Mouse (Mus musculus): ENCODE results near the gene Sumf1.
A peak's percentile ranks its signal among the peaks of the same experiment; 100 is the strongest.

Gene Sumf1

DNA sequence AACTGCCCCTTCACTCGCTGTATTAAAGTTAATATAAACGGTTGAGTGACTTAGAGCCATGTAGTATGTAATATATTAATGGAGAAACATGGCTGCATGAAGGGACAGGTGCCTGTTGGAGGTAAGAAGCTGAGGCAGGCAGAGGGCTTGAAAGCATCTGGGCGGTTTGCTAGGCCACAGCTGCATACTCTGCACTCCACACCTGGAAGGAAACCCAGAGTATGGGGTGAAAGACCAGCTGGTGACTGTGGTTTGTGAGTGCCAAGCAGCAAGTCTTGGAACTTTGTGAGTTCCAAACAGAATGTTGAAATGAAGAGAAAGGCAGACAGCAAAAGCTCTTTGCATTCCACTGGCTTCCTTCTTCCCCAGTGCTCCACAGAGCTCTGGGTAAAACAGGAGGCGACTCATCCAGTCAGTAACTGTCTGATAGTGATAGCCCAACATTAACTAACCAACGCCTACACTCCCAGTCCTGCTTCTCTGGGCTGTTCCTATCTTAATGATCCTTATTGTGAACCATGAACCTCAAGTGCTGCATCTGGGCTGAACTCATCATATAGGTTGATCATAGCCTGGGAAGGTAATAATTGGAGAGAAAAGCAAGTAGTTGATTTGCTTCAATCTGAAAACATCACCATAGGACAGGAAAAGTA lies 21.7 kb upstream of the Sumf1 start:
- DNase-seq (ENCODE audit: low spot score), result no peak

- no peak for DNase-seq (ENCODE audit: low spot score)
These were observed 20.8 kb upstream of the Sumf1 start for GRCm38 (mm10) chr6:108206145-108206544.

- no peak for DNase-seq (ENCODE audit: low spot score)
These were observed 18.9 kb upstream of the Sumf1 start for GRCm38 (mm10) chr6:108204322-108204721.

GRCm38 (mm10) chr6:108198286-108198685 lies 12.9 kb upstream of the Sumf1 start:
- no peak for DNase-seq (ENCODE audit: low spot score)

GRCm38 (mm10) chr6:108197117-108197516 lies 11.7 kb upstream of the Sumf1 start:
- no peak for DNase-seq (ENCODE audit: low spot score)

DNA sequence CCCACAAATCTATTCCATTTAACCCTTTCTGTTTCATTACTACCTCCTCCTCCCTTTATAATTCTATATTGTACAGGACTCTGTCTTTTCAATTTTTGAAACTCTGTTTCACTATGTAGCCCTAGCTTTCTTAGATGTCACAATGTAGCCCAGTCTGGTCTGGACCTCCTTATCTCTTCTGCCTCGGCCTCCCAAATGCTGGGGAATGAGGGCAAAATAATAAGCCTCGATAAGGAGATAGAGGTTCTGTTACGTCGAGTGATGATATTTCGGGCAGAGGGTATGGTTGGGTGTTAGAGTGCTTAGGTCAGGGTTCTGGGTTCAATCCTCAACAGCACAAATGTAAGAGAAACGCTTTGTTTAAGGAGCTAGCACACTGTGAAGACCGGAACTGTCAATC lies 11.3 kb upstream of the Sumf1 start:
- no peak for DNase-seq (ENCODE audit: low spot score)

DNA sequence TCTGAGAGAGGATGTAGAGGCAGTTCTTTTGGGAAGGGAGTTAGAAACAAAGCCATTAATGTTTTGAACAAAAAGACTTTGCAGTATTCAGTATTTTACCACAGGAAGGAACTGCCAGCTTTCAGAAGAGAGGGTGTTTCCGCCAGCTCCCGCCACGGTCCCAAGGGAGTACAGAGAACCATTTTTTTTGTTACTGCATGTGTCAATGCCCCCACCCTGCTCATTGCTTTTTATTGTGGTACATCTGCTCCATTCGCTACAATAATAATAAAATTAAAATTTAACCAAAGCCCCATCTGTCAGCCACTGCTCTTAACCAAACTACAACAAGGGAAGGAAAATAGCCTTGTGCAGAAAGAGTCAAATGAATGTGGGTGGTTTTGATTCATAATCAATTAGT lies 7.2 kb upstream of the Sumf1 start:
- no peak for DNase-seq (ENCODE audit: low spot score)

- no peak for DNase-seq (ENCODE audit: low spot score)
These were observed 5.3 kb upstream of the Sumf1 start for GRCm38 (mm10) chr6:108190690-108191089.

- DNase-seq (ENCODE audit: low spot score), result no peak
These were observed 265 bp upstream of the Sumf1 start for GRCm38 (mm10) chr6:108185685-108186009.

DNA sequence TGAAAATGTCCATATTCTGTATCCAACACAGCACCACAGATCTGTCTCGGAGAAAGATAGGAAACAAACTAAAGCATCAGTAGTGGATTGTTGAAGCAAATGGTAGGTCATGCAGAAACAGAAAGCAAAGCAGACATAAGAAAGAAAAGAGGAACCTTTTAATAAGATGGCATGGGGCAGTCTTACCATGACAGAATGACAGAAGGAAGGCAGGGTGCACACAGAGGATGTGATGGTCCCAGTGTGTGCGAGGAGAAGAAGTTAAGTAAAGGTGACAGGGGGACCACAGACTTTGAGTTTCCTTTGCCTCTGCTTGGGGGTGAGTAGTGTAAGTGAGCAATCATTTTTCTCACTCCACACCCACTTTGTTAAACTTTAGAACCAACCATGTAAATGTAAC lies 6.3 kb downstream of the Sumf1 start:
- no peak for DNase-seq (ENCODE audit: low spot score)

- no peak for DNase-seq (ENCODE audit: low spot score)
These were observed 11.2 kb downstream of the Sumf1 start for GRCm38 (mm10) chr6:108174181-108174580.

DNA sequence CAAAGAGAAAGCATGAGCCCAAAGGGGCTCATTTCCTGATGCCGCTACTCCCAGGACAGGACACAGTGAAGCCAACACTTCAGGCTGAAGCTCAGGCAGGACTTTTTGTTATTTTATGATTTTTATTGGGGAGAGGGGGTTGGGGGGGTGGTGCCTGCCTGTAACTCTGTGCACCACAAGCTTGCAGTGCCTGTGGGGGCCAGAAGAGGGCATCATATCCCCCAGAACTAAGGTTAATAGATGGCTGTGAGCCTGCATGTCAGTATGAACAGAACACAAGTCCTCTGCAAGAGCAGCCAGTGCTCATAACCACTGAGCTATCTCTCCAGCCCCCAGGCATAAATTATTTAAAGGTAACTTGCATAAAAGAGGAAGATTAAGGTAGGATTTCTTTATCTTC lies 13.2 kb downstream of the Sumf1 start:
- DNase-seq (ENCODE audit: low spot score), result no peak

DNA sequence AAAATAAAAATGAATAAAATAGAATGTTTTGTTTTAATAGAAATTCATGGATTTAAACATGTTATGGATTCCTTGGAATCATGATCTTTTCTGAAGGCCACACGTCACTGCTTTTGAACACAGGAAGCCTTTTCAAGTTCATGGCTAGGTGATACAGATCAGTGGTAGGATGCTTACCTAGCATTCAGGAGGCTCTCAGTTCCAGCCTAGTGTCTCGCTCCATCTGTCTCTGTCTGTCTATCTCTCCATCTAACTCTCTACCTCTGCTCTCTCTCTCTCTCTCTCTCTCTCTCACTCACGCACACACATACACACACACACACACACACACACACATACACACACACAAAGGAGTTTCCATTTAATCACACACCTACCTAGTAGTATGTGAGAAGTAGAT lies 15.9 kb downstream of the Sumf1 start:
- DNase-seq (ENCODE audit: low spot score), result no peak

DNA sequence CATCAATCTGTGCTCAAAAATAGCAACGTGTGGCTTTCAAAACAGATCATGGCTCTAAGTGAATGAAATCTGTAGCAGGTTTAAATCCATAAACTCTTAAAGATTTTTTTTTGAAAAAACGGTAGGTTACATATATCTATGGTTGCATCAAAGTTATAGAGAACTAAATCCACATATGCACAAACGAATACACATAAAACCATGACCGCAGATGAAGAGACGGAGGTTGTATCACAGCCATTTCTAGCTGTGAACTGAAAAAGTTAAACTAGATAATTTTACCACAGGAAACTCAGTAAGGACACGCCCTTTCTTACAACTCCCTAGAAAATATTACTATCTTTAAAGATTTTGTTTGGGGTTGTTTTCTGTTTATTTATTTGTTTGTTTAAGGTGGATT lies 16.7 kb downstream of the Sumf1 start:
- DNase-seq (ENCODE audit: low spot score), result no peak

- DNase-seq (ENCODE audit: low spot score), result no peak
These were observed 17.3 kb downstream of the Sumf1 start for GRCm38 (mm10) chr6:108167946-108168680.

- DNase-seq (ENCODE audit: low spot score), result no peak
These were observed 19.8 kb downstream of the Sumf1 start for GRCm38 (mm10) chr6:108165598-108165997.

- DNase-seq (ENCODE audit: low spot score), result no peak
These were observed 20.4 kb downstream of the Sumf1 start for GRCm38 (mm10) chr6:108164935-108165334.

DNA sequence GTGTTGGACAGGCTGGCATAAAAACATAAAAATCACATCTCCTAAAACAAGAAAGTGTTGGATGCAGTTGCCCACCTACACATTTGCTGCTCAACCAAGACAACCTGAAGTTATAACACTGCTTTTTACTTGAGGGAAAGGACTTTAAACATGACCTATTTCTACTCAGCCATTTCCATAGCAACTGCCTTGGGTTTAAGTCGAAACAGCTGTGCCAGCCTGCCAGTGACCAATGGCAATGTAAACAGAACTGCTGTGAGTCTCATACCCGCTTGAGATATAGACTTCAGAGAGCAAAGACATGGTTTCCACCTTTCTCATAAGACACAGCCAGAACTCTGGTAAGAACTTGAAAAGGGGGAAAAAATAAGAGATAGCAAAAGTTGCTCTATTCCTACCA lies 24.8 kb downstream of the Sumf1 start:
- no peak for DNase-seq (ENCODE audit: low spot score)

- DNase-seq (ENCODE audit: low spot score), result no peak
These were observed 28.5 kb downstream of the Sumf1 start for GRCm38 (mm10) chr6:108156881-108157280.

GRCm38 (mm10) chr6:108154243-108154642 lies 31.1 kb downstream of the Sumf1 start:
- DNase-seq (ENCODE audit: low spot score), result no peak

DNA sequence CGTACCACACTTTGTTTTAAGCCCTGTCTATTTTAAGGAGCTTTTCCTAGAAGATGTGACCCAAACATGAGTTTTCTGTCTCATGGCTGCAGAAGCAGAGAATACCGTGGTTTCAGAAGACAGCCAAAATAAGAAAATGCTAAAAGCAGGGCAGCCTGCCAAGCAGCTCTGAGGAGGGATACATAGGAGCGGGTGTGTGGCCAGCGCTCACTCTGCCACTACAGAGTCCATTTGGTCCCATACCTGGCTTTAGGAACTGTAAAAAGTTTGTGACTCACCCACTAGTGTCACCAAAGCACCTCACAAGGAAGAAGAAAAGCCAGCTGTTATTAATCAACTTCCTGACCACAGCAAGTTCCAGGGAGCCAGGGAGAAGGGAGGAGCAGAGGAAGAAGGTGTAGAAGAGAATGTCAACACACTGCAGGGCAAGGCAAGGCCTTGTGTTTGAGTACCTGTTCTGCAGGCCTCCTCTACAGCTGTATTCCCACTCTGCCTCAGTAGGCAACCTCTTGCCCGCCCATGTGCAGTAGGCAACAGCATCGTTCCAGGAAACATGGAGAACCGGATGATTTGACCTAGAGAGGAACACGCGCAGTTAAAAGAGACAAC lies 32.6 kb downstream of the Sumf1 start:
- DNase-seq (ENCODE audit: low spot score), result peak; percentile 5

- no peak for DNase-seq (ENCODE audit: low spot score)
These were observed 33.3 kb downstream of the Sumf1 start for GRCm38 (mm10) chr6:108152081-108152480.

DNA sequence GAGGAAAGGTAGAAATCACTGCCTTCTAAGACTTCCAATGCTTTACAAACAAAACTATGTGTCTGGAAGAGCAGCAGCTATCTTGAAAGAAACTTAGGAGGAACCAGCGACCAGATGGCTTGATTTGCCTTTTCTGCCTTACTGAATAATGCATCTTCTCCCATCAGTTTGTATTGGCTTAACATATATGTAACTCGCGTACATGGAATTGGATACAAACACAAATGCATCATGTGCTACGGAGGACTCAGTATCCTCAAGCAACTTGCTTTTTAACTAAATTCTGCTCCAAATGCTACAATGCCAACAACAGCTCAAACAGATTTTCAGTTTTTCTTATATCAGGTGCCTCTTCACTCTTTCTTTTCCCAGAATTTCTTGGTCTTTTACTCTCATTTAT lies 36.1 kb downstream of the Sumf1 start:
- no peak for DNase-seq (ENCODE audit: low spot score)

- DNase-seq (ENCODE audit: low spot score), result no peak
These were observed 36.9 kb downstream of the Sumf1 start for GRCm38 (mm10) chr6:108148435-108148834.

All from urinary bladder, postnatal 25 days (tissue).